Mouse (Mus musculus): ENCODE data around the gene Itgb5.

The Itgb5 gene

GRCm38 (mm10) chr16:33878041-33878783 lies 48.7 kb downstream of the Itgb5 start:
- DNase-seq (ENCODE audit: low read depth, low spot score), result no peak

- no peak for DNase-seq (ENCODE audit: low read depth, low spot score)
These were observed 49.6 kb downstream of the Itgb5 start for GRCm38 (mm10) chr16:33879031-33879430.

GRCm38 (mm10) chr16:33879556-33879955 lies 50.1 kb downstream of the Itgb5 start:
- DNase-seq (ENCODE audit: low read depth, low spot score), result no peak

GRCm38 (mm10) chr16:33880765-33881164 lies 51.3 kb downstream of the Itgb5 start:
- no peak for DNase-seq (ENCODE audit: low read depth, low spot score)

- DNase-seq (ENCODE audit: low read depth, low spot score), result no peak
These were observed 53.1 kb downstream of the Itgb5 start for GRCm38 (mm10) chr16:33882540-33882939.

- DNase-seq (ENCODE audit: low read depth, low spot score), result no peak
These were observed 53.8 kb downstream of the Itgb5 start for GRCm38 (mm10) chr16:33883046-33883975.

GRCm38 (mm10) chr16:33884201-33884600 lies 54.7 kb downstream of the Itgb5 start:
- no peak for DNase-seq (ENCODE audit: low read depth, low spot score)

- DNase-seq (ENCODE audit: low read depth, low spot score), result no peak
These were observed 55.6 kb downstream of the Itgb5 start for GRCm38 (mm10) chr16:33885021-33885471.

- no peak for DNase-seq (ENCODE audit: low read depth, low spot score)
These were observed 56.3 kb downstream of the Itgb5 start for GRCm38 (mm10) chr16:33885671-33886328.

- no peak for DNase-seq (ENCODE audit: low read depth, low spot score)
These were observed 57.2 kb downstream of the Itgb5 start for GRCm38 (mm10) chr16:33886665-33887064.

- DNase-seq (ENCODE audit: low read depth, low spot score), result no peak
These were observed 58.5 kb downstream of the Itgb5 start for GRCm38 (mm10) chr16:33887981-33888380.

- no peak for DNase-seq (ENCODE audit: low read depth, low spot score)
These were observed 59.6 kb downstream of the Itgb5 start for GRCm38 (mm10) chr16:33889000-33889607.

- peak; percentile 37 for DNase-seq (ENCODE audit: low read depth, low spot score)
These were observed 61.6 kb downstream of the Itgb5 start for GRCm38 (mm10) chr16:33891099-33891498.

- DNase-seq (ENCODE audit: low read depth, low spot score), result peak; percentile 81
These were observed 62.3 kb downstream of the Itgb5 start for GRCm38 (mm10) chr16:33891561-33892281.

- no peak for DNase-seq (ENCODE audit: low read depth, low spot score)
These were observed 63.1 kb downstream of the Itgb5 start for GRCm38 (mm10) chr16:33892539-33892938.

GRCm38 (mm10) chr16:33893796-33894195 lies 64.3 kb downstream of the Itgb5 start:
- DNase-seq (ENCODE audit: low read depth, low spot score), result no peak

- DNase-seq (ENCODE audit: low read depth, low spot score), result no peak
These were observed 65.0 kb downstream of the Itgb5 start for GRCm38 (mm10) chr16:33894449-33894848.

- no peak for DNase-seq (ENCODE audit: low read depth, low spot score)
These were observed 66.2 kb downstream of the Itgb5 start for GRCm38 (mm10) chr16:33895690-33896089.

GRCm38 (mm10) chr16:33896801-33897200 lies 67.3 kb downstream of the Itgb5 start:
- DNase-seq (ENCODE audit: low read depth, low spot score), result no peak

- DNase-seq (ENCODE audit: low read depth, low spot score), result peak; percentile 81
These were observed 74.4 kb downstream of the Itgb5 start for GRCm38 (mm10) chr16:33903664-33904441.

Data from mesoderm, embryonic 11.5 days (tissue).